Mouse (Mus musculus) kidney, postnatal 4 days (tissue): ENCODE results near the gene Fbh1.

Experiments used
- DNase-seq, 2 experiments: peaks; one replicate each; pipeline ENCODE4 v3.0.0; 2021; ENCODE audit warnings: mixed read lengths in 2 of 2

Fbh1 gene

GRCm38 (mm10) chr2:11777091-11778068 is at the start of gene Fbh1, which contains the start of gene Ankrd16:
Fbh1 (minus strand) TSS chr2:11777582.
Ankrd16 (plus strand) TSS chr2:11777876.
- peak; percentile 100 for DNase-seq

- no peak for DNase-seq
Measured at GRCm38 (mm10) chr2:11801299-11801930, 24.0 kb upstream of the Fbh1 start.

- no peak for DNase-seq
Measured at GRCm38 (mm10) chr2:11797930-11798364, 20.6 kb upstream of the Fbh1 start.

GRCm38 (mm10) chr2:11794668-11795067 is 17.3 kb upstream of the Fbh1 start:
- DNase-seq = no peak

GRCm38 (mm10) chr2:11784159-11784558 is 6.8 kb upstream of the Fbh1 start:
- no peak for DNase-seq

- peak; percentile 90 to 94 for DNase-seq
Measured at GRCm38 (mm10) chr2:11778087-11778823, 873 bp upstream of the Fbh1 start.

- no peak for DNase-seq
Measured at GRCm38 (mm10) chr2:11776415-11776814, 967 bp downstream of the Fbh1 start.

- no peak for DNase-seq
Measured at GRCm38 (mm10) chr2:11775121-11775520, 2.3 kb downstream of the Fbh1 start.

- peak in 1 of 2 experiments; percentile 7 for DNase-seq
Measured at GRCm38 (mm10) chr2:11774426-11774825, 3.0 kb downstream of the Fbh1 start.

GRCm38 (mm10) chr2:11772401-11772800 is 5.0 kb downstream of the Fbh1 start:
- DNase-seq = no peak

- DNase-seq = no peak
Measured at GRCm38 (mm10) chr2:11771701-11772100, 5.7 kb downstream of the Fbh1 start.

- DNase-seq = no peak
Measured at GRCm38 (mm10) chr2:11767161-11767545, 10.2 kb downstream of the Fbh1 start.

- DNase-seq = no peak
Measured at GRCm38 (mm10) chr2:11766485-11767160, 10.8 kb downstream of the Fbh1 start.

GRCm38 (mm10) chr2:11765694-11766093 is 11.7 kb downstream of the Fbh1 start:
- no peak for DNase-seq

GRCm38 (mm10) chr2:11762541-11762940 is 14.8 kb downstream of the Fbh1 start:
- DNase-seq = no peak

GRCm38 (mm10) chr2:11739516-11740051 is 37.8 kb downstream of the Fbh1 start:
- no peak for DNase-seq

GRCm38 (mm10) chr2:11738794-11739193 is 38.6 kb downstream of the Fbh1 start:
- no peak for DNase-seq

GRCm38 (mm10) chr2:11735853-11736252 is 41.5 kb downstream of the Fbh1 start:
- no peak for DNase-seq

GRCm38 (mm10) chr2:11732978-11733377 is 44.4 kb downstream of the Fbh1 start:
- DNase-seq = no peak

- peak; percentile 10 to 20 for DNase-seq
Measured at GRCm38 (mm10) chr2:11729091-11729490, 48.3 kb downstream of the Fbh1 start.

GRCm38 (mm10) chr2:11727574-11727973 is 49.8 kb downstream of the Fbh1 start:
- no peak for DNase-seq

GRCm38 (mm10) chr2:11722564-11722963 is 54.8 kb downstream of the Fbh1 start:
- no peak for DNase-seq
